Mouse (Mus musculus) neural tube, embryonic 15.5 days (tissue): ENCODE measurements around the gene Gm17018. TPM values are rescaled to one million over a fixed set of nuclear protein-coding genes. Genes with fewer than 3 reads are reported as not detected.

Experiments used
- polyA plus RNA-seq: library from polyadenylated mRNA; unstranded; fragments of >200 nt; fragmentation: Nextera tagmentation; extraction: Ambion mirVana; gene quantifications from 2 replicates; pipeline ENCODE4 v1.2.1, GENCODE M21; 2015

Gm17018 gene
- polyA plus RNA-seq, 1 experiment from 2014 or later, result 80.3 TPM

Other genes with a start within 250 kb of the Gm17018 start
- 64.8 and 68.2 TPM in 2 replicates for gene Btrc, start 196.9 kb upstream of the Gm17018 start, polyA plus RNA-seq
- 11.0 and 11.6 TPM in 2 replicates for gene Poll, start 84 bp upstream of the Gm17018 start, polyA plus RNA-seq
- gene Fbxw4, start 99.7 kb downstream of the Gm17018 start, polyA plus RNA-seq, result 8.2 and 8.4 TPM in 2 replicates
- gene Fgf8, start 182.3 kb downstream of the Gm17018 start, polyA plus RNA-seq, result 0.13 and 0.31 TPM in 2 replicates
- gene Npm3, start 189.0 kb downstream of the Gm17018 start, polyA plus RNA-seq, result 7.1 and 9.1 TPM in 2 replicates
- gene Mgea5, start 223.2 kb downstream of the Gm17018 start, polyA plus RNA-seq, result 64.6 and 71.2 TPM in 2 replicates